Mouse (Mus musculus): Measurements from ENCODE around the gene Slc35e3. TPM values are rescaled to one million over a fixed set of nuclear protein-coding genes. Genes with fewer than 3 reads are reported as not detected.
A peak's percentile ranks its signal among the peaks of the same experiment; 100 is the strongest.
"Not testable (repeated sequence)": the region's sequence is repeated elsewhere in the genome, so short reads cannot be mapped to it uniquely, and the experiment has no call there.

The Slc35e3 gene
- polyA plus RNA-seq, 1 experiment: not detected

- H3K36me3 ChIP-seq (ENCODE audit: control insufficient read depth): peaks cover 45% of the 10 kb centered on the region
- H3K27me3 ChIP-seq (ENCODE audit: control insufficient read depth): no peaks in the 10 kb centered on the region
- TF ChIP-seq GATA1 (IDR thresholded peaks at IDR 0.05; ENCODE audit: low read length): no peak
- TF ChIP-seq TAL1 (IDR thresholded peaks at IDR 0.05; ENCODE audit: low read length): no peak
- no peaks in the 10 kb centered on the region for H3K9me3 ChIP-seq (ENCODE audit: control insufficient read depth, low read length)
- peak overlapping the region; percentile 98 for H3K4me3 ChIP-seq (replicated peaks)
- H3K4me1 ChIP-seq (ENCODE audit: control insufficient read depth): peaks cover 30% of the 10 kb centered on the region
Measured at GRCm38 (mm10) chr10:117708856-117709255, 37.3 kb downstream of the Slc35e3 start.

GRCm38 (mm10) chr10:117708376-117708775 is 37.8 kb downstream of the Slc35e3 start:
- peaks cover 30% of the 10 kb centered on the region for H3K4me1 ChIP-seq (ENCODE audit: control insufficient read depth)
- TF ChIP-seq GATA1 (IDR thresholded peaks at IDR 0.05; ENCODE audit: low read length) (no peak), TAL1 (IDR thresholded peaks at IDR 0.05; ENCODE audit: low read length) (no peak)
- H3K36me3 ChIP-seq (ENCODE audit: control insufficient read depth): peaks cover 50% of the 10 kb centered on the region
- peak overlapping the region; percentile 98 for H3K4me3 ChIP-seq (replicated peaks)
- no peaks in the 10 kb centered on the region for H3K27me3 ChIP-seq (ENCODE audit: control insufficient read depth)
- H3K9me3 ChIP-seq (ENCODE audit: control insufficient read depth, low read length): no peaks in the 10 kb centered on the region

- TF ChIP-seq GATA1 (IDR thresholded peaks at IDR 0.05; ENCODE audit: low read length): no peak
- no peak for TF ChIP-seq TAL1 (IDR thresholded peaks at IDR 0.05; ENCODE audit: low read length)
- Histone ChIP-seq H3K4me3 (replicated peaks) (no peak overlapping the region), H3K4me1 (ENCODE audit: control insufficient read depth) (peaks cover 30% of the 10 kb centered on the region), H3K9me3 (ENCODE audit: control insufficient read depth, low read length) (no peaks in the 10 kb centered on the region), H3K27me3 (ENCODE audit: control insufficient read depth) (no peaks in the 10 kb centered on the region), H3K36me3 (ENCODE audit: control insufficient read depth) (peaks cover 60% of the 10 kb centered on the region)
Measured at GRCm38 (mm10) chr10:117707114-117707838, 38.9 kb downstream of the Slc35e3 start.

GRCm38 (mm10) chr10:117706440-117706839 is 39.7 kb downstream of the Slc35e3 start:
- no peak overlapping the region for H3K4me3 ChIP-seq (replicated peaks)
- H3K9me3 ChIP-seq (ENCODE audit: control insufficient read depth, low read length): no peaks in the 10 kb centered on the region
- H3K4me1 ChIP-seq (ENCODE audit: control insufficient read depth): peaks cover 25% of the 10 kb centered on the region
- no peaks in the 10 kb centered on the region for H3K27me3 ChIP-seq (ENCODE audit: control insufficient read depth)
- peaks cover 69% of the 10 kb centered on the region for H3K36me3 ChIP-seq (ENCODE audit: control insufficient read depth)
- no peak for TF ChIP-seq GATA1 (IDR thresholded peaks at IDR 0.05; ENCODE audit: low read length)
- no peak for TF ChIP-seq TAL1 (IDR thresholded peaks at IDR 0.05; ENCODE audit: low read length)

GRCm38 (mm10) chr10:117705806-117706205 is 40.4 kb downstream of the Slc35e3 start:
- Histone ChIP-seq H3K4me3 (replicated peaks) (no peak overlapping the region), H3K27me3 (ENCODE audit: control insufficient read depth) (no peaks in the 10 kb centered on the region), H3K36me3 (ENCODE audit: control insufficient read depth) (peaks cover 75% of the 10 kb centered on the region), H3K9me3 (ENCODE audit: control insufficient read depth, low read length) (no peaks in the 10 kb centered on the region), H3K4me1 (ENCODE audit: control insufficient read depth) (peaks cover 19% of the 10 kb centered on the region)
- TF ChIP-seq TAL1 (IDR thresholded peaks at IDR 0.05; ENCODE audit: low read length) (no peak), GATA1 (IDR thresholded peaks at IDR 0.05; ENCODE audit: low read length) (no peak)

- Histone ChIP-seq H3K4me3 (replicated peaks) (no peak overlapping the region), H3K36me3 (ENCODE audit: control insufficient read depth) (peaks cover 84% of the 10 kb centered on the region), H3K9me3 (ENCODE audit: control insufficient read depth, low read length) (no peaks in the 10 kb centered on the region), H3K4me1 (ENCODE audit: control insufficient read depth) (peaks cover 19% of the 10 kb centered on the region), H3K27me3 (ENCODE audit: control insufficient read depth) (no peaks in the 10 kb centered on the region)
- no peak for TF ChIP-seq TAL1 (IDR thresholded peaks at IDR 0.05; ENCODE audit: low read length)
- TF ChIP-seq GATA1 (IDR thresholded peaks at IDR 0.05; ENCODE audit: low read length): no peak
Measured at GRCm38 (mm10) chr10:117704964-117705335, 41.2 kb downstream of the Slc35e3 start.

- not testable (repeated sequence) for H3K9me3 ChIP-seq (ENCODE audit: control insufficient read depth, low read length); H3K4me3 ChIP-seq (replicated peaks); H3K27me3 ChIP-seq (ENCODE audit: control insufficient read depth)
- Histone ChIP-seq H3K36me3 (ENCODE audit: control insufficient read depth) (peaks cover 89% of the 10 kb centered on the region), H3K4me1 (ENCODE audit: control insufficient read depth) (peaks cover 19% of the 10 kb centered on the region)
Measured at GRCm38 (mm10) chr10:117704314-117704963, 41.7 kb downstream of the Slc35e3 start.

GRCm38 (mm10) chr10:117703506-117703905 is 42.7 kb downstream of the Slc35e3 start:
- Histone ChIP-seq H3K36me3 (ENCODE audit: control insufficient read depth) (peaks cover 93% of the 10 kb centered on the region), H3K27me3 (ENCODE audit: control insufficient read depth) (no peaks in the 10 kb centered on the region), H3K4me3 (replicated peaks) (no peak overlapping the region), H3K9me3 (ENCODE audit: control insufficient read depth, low read length) (no peaks in the 10 kb centered on the region), H3K4me1 (ENCODE audit: control insufficient read depth) (peaks cover 11% of the 10 kb centered on the region)
- TF ChIP-seq TAL1 (IDR thresholded peaks at IDR 0.05; ENCODE audit: low read length) (no peak), GATA1 (IDR thresholded peaks at IDR 0.05; ENCODE audit: low read length) (no peak)

- TF ChIP-seq GATA1 (IDR thresholded peaks at IDR 0.05; ENCODE audit: low read length) (no peak), TAL1 (IDR thresholded peaks at IDR 0.05; ENCODE audit: low read length) (no peak)
- H3K4me3 ChIP-seq (replicated peaks): no peak overlapping the region
Measured at GRCm38 (mm10) chr10:117702024-117702833, 43.9 kb downstream of the Slc35e3 start.

More at GRCm38 (mm10) chr10:117702024-117702833, 43.9 kb downstream of the Slc35e3 start:
- Histone ChIP-seq H3K9me3 (ENCODE audit: control insufficient read depth, low read length) (peaks cover 8% of the 10 kb centered on the region), H3K36me3 (ENCODE audit: control insufficient read depth) (peaks cover 97% of the 10 kb centered on the region), H3K27me3 (ENCODE audit: control insufficient read depth) (no peaks in the 10 kb centered on the region), H3K4me1 (ENCODE audit: control insufficient read depth) (peaks cover 12% of the 10 kb centered on the region)
